Mouse (Mus musculus) liver, embryonic 14.5 days (tissue): ENCODE data around the gene Polh.

ENCODE experiments used
- CTCF ChIP-seq: IDR thresholded peaks from 2 replicates; pipeline ENCODE4 v1.5.1; 2016; ENCODE audit warnings: antibody characterized with exemption, low read depth, control low read depth
- EP300 ChIP-seq: IDR thresholded peaks from 2 replicates; pipeline ENCODE4 v1.6.1; 2016; ENCODE audit warnings: antibody characterized with exemption, low read depth

DNA sequence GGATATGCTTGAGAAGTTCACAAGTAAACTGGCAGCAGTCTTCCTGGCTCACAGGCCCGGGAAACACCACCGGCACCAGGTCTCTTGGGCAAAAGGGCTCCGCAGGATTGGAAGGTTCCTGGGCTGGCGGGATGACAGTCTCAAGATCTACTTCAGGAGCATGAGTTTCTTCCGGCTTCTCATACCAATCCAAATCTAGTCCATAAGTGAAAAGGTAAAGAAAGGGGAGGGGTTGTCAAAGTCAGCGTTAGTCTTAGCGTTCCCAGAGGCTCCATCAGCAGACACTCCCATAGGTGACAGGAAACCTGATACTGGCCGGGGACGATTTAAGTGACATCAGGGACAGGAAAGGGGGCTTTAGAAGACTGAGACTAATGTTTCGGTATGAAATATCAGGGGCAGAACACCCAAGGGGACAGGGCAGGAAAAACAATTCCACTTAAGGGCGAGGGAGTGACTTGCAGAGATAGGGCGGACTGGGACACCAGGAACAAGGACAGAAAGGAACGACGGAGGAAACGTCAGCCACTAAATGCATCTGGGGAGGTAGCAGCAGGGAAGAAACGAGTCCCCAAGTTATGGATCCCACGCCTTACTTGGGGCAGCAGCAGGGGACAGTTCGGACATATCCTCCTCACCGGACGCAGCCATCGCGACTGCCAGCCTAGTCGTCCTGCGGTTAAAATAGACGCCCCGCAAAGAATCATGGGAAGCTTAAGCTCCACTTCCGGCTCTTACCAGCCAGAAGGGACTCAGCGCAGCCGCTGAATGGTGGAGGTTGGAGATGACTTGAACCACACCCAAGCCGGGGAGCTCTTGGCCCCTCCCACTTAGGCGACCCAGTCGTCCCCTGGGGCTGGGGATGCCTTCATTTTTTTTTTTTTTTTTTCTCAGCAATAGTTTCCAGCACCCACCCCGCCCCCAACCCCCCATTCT, 49.3 kb downstream of the Polh start, which contains the start of gene Mad2l1bp:
- TF ChIP-seq CTCF (no peak), EP300 (peak; percentile 36; the same call in 1 of the 2 replicates)
